Mouse (Mus musculus) olfactory bulb, adult 2 months (tissue): ENCODE measurements around the gene Marc1.

Experiments used
- CTCF ChIP-seq: fragments of 200-500 bp; IDR thresholded peaks from 2 replicates; pipeline ENCODE4 v1.5.1; 2012; ENCODE audit warnings: low read depth, mild to moderate bottlenecking, low read length, moderate library complexity; ENCODE audit not compliant: insufficient read depth
- POLR2A ChIP-seq: fragments of 200-500 bp; IDR thresholded peaks from 2 replicates; pipeline ENCODE4 v1.6.1; 2012; ENCODE audit warnings: mild to moderate bottlenecking, low read depth, low read length, moderate library complexity; ENCODE audit not compliant: insufficient read depth

DNA sequence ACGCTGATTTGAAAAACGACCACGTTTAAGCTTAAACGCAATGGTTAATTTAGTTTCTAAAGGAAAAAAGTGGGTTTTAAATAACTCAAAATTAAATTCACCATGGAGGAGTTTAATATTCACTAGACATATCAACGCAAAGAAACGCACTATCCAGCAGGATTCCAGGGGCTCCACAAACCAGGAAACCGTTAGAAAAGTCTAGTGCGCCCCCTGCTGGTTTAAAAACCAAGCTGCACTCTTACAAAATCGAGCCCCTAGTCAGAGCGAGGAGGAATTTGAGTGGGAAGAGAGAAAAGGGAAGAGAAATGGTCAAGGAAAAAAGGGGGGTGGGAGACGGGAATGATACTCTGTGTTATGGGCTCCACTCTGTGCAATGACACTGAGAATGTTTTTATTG lies 14.0 kb upstream of the Marc1 start:
- TF ChIP-seq POLR2A, result no peak
- TF ChIP-seq CTCF, result 0 out of 2 replicates have a peak, but pooled peaks have one; percentile 14
